Mouse (Mus musculus) hindbrain, embryonic 11.5 days (tissue): ENCODE results near the gene Axdnd1. TPM values are rescaled to one million over a fixed set of nuclear protein-coding genes. Genes with fewer than 3 reads are reported as not detected.

Source experiments
- ATAC-seq: fragments of 200-750 bp; cut with Nextera tagmentation; 2 replicates; pipeline ENCODE4 v1.8.0; 2017; ENCODE audit warnings: mild to moderate bottlenecking, moderate TSS enrichment, moderate library complexity; ENCODE audit not compliant: low FRiP score
- DNase-seq: peaks from one replicate; pipeline ENCODE4 v3.0.0-alpha.2; 2015; ENCODE audit warnings: low spot score
- H3K27ac ChIP-seq: fragments of 300-500 bp; sonication (generic); 2 replicates; pipeline ENCODE4 v1.5.1; 2014; ENCODE audit warnings: mild to moderate bottlenecking, low read depth, low read length
- H3K27me3 ChIP-seq: fragments of 300-500 bp; sonication (generic); 2 replicates; pipeline ENCODE4 v1.6.1; 2014; ENCODE audit warnings: mild to moderate bottlenecking, low read length, moderate library complexity, mixed read lengths; ENCODE audit not compliant: control insufficient read depth, insufficient read depth
- H3K36me3 ChIP-seq: fragments of 300-500 bp; sonication (generic); 2 replicates; pipeline ENCODE4 v1.6.1; 2014; ENCODE audit warnings: mild to moderate bottlenecking, low read length, moderate library complexity, mixed read lengths; ENCODE audit not compliant: control insufficient read depth, insufficient read depth
- H3K4me1 ChIP-seq: fragments of 300-500 bp; sonication (generic); replicated peaks from 2 replicates; pipeline ENCODE4 v1.6.1; 2014; ENCODE audit warnings: low read length, mixed read lengths; ENCODE audit not compliant: control insufficient read depth, insufficient read depth
- H3K4me2 ChIP-seq: fragments of 300-500 bp; sonication (generic); replicated peaks from 2 replicates; pipeline ENCODE4 v1.6.1; 2014; ENCODE audit warnings: mild to moderate bottlenecking, low read depth, low read length
- H3K4me3 ChIP-seq: fragments of 300-500 bp; sonication (generic); 2 replicates; pipeline ENCODE4 v1.5.1; 2014; ENCODE audit warnings: low read depth, low read length
- H3K9ac ChIP-seq: fragments of 300-500 bp; sonication (generic); 2 replicates; pipeline ENCODE4 v1.6.1; 2014; ENCODE audit warnings: low read depth, low read length
- H3K9me3 ChIP-seq: fragments of 300-500 bp; sonication (generic); 2 replicates; pipeline ENCODE4 v1.6.1; 2016; ENCODE audit warnings: low read length; ENCODE audit not compliant: control insufficient read depth
- WGBS: fragments of 180-500 bp; shearing (Covaris S2); extraction: QIAGEN DNeasy Blood & Tissue Kit; methylation state at CpG from one replicate; pipeline ENCODE4 v1.1.7; 2014; 5-methylcytosine and 5-hydroxymethylcytosine counted together
- polyA plus RNA-seq: library from polyadenylated mRNA; unstranded; fragments of >200 nt; fragmentation: Nextera tagmentation; extraction: Ambion mirVana; gene quantifications from 2 replicates; pipeline ENCODE4 v1.2.1, GENCODE M21; 2014

Gene Axdnd1
- polyA plus RNA-seq, 1 experiment from 2014 or later: 0.28 TPM

GRCm38 (mm10) chr1:156460216-156460615, 39.3 kb upstream of the Axdnd1 start:
- Histone ChIP-seq H3K27ac (no peak overlapping the region), H3K27me3 (no peaks in the 10 kb centered on the region), H3K4me2 (no peak overlapping the region), H3K36me3 (no peaks in the 10 kb centered on the region), H3K9me3 (no peaks in the 10 kb centered on the region), H3K4me1 (no peaks in the 10 kb centered on the region), H3K4me3 (no peak overlapping the region), H3K9ac (no peak overlapping the region)
- DNase-seq (no peak), ATAC-seq (no peak)
- WGBS: 90% methylated on average over 4 of the region's 4 CpGs

- H3K4me2 ChIP-seq: no peak overlapping the region
- WGBS: 91% methylated on average over 3 of the region's 3 CpGs
- DNase-seq (no peak), ATAC-seq (no peak)
- no peaks in the 10 kb centered on the region for H3K4me1 ChIP-seq
- H3K36me3 ChIP-seq: no peaks in the 10 kb centered on the region
- no peak overlapping the region for H3K27ac ChIP-seq
- no peak overlapping the region for H3K4me3 ChIP-seq
- H3K9me3 ChIP-seq: no peaks in the 10 kb centered on the region
- no peaks in the 10 kb centered on the region for H3K27me3 ChIP-seq
- no peak overlapping the region for H3K9ac ChIP-seq
These were observed 38.7 kb upstream of the Axdnd1 start for GRCm38 (mm10) chr1:156459690-156460089.

GRCm38 (mm10) chr1:156458391-156459060, 37.6 kb upstream of the Axdnd1 start:
- Histone ChIP-seq H3K9me3 (no peaks in the 10 kb centered on the region), H3K27ac (no peak overlapping the region), H3K27me3 (no peaks in the 10 kb centered on the region), H3K4me1 (no peaks in the 10 kb centered on the region), H3K9ac (no peak overlapping the region), H3K4me2 (no peak overlapping the region), H3K4me3 (no peak overlapping the region), H3K36me3 (no peaks in the 10 kb centered on the region)
- no peak for ATAC-seq
- WGBS: 89% methylated on average over 8 of the region's 8 CpGs
- DNase-seq: no peak

- no peak overlapping the region for H3K9ac ChIP-seq
- no peaks in the 10 kb centered on the region for H3K27me3 ChIP-seq
- ATAC-seq (no peak), DNase-seq (no peak)
- H3K27ac ChIP-seq: no peak overlapping the region
- H3K4me3 ChIP-seq: no peak overlapping the region
- no peak overlapping the region for H3K4me2 ChIP-seq
- no peaks in the 10 kb centered on the region for H3K9me3 ChIP-seq
- no peaks in the 10 kb centered on the region for H3K4me1 ChIP-seq
- WGBS: 90% methylated on average over 2 of the region's 2 CpGs
- H3K36me3 ChIP-seq: no peaks in the 10 kb centered on the region
These were observed 34.2 kb upstream of the Axdnd1 start for GRCm38 (mm10) chr1:156455005-156455758.

GRCm38 (mm10) chr1:156454384-156454783, 33.4 kb upstream of the Axdnd1 start:
- Histone ChIP-seq H3K4me2 (no peak overlapping the region), H3K4me1 (no peaks in the 10 kb centered on the region), H3K9ac (no peak overlapping the region), H3K9me3 (no peaks in the 10 kb centered on the region), H3K27ac (no peak overlapping the region), H3K4me3 (no peak overlapping the region), H3K36me3 (no peaks in the 10 kb centered on the region), H3K27me3 (no peaks in the 10 kb centered on the region)
- no peak for ATAC-seq
- 61% methylated on average over 7 of the region's 7 CpGs for WGBS
- DNase-seq: no peak

GRCm38 (mm10) chr1:156453876-156454275, 32.9 kb upstream of the Axdnd1 start:
- DNase-seq: no peak
- H3K36me3 ChIP-seq: no peaks in the 10 kb centered on the region
- ATAC-seq: no peak
- 78% methylated on average over 10 of the region's 10 CpGs for WGBS
- no peak overlapping the region for H3K4me2 ChIP-seq
- no peak overlapping the region for H3K27ac ChIP-seq
- no peak overlapping the region for H3K4me3 ChIP-seq
- no peaks in the 10 kb centered on the region for H3K27me3 ChIP-seq
- H3K9me3 ChIP-seq: no peaks in the 10 kb centered on the region
- H3K4me1 ChIP-seq: no peaks in the 10 kb centered on the region
- H3K9ac ChIP-seq: no peak overlapping the region

GRCm38 (mm10) chr1:156450478-156450877, 29.5 kb upstream of the Axdnd1 start:
- no peak for ATAC-seq
- DNase-seq: no peak
- H3K9ac ChIP-seq: no peak overlapping the region
- no peaks in the 10 kb centered on the region for H3K27me3 ChIP-seq
- H3K36me3 ChIP-seq: no peaks in the 10 kb centered on the region
- no peaks in the 10 kb centered on the region for H3K4me1 ChIP-seq
- 47% methylated on average over 4 of the region's 4 CpGs for WGBS
- H3K9me3 ChIP-seq: no peaks in the 10 kb centered on the region
- no peak overlapping the region for H3K27ac ChIP-seq
- no peak overlapping the region for H3K4me2 ChIP-seq
- H3K4me3 ChIP-seq: no peak overlapping the region

- ATAC-seq: no peak
These were observed 28.7 kb upstream of the Axdnd1 start for GRCm38 (mm10) chr1:156449691-156450090.

GRCm38 (mm10) chr1:156449089-156449488, 28.1 kb upstream of the Axdnd1 start:
- H3K9me3 ChIP-seq: no peaks in the 10 kb centered on the region
- no peak overlapping the region for H3K4me2 ChIP-seq
- H3K27ac ChIP-seq: no peak overlapping the region
- WGBS: 89% methylated on average over 7 of the region's 7 CpGs
- no peaks in the 10 kb centered on the region for H3K4me1 ChIP-seq
- ATAC-seq (no peak), DNase-seq (no peak)
- no peaks in the 10 kb centered on the region for H3K36me3 ChIP-seq
- H3K4me3 ChIP-seq: no peak overlapping the region
- H3K9ac ChIP-seq: no peak overlapping the region
- H3K27me3 ChIP-seq: no peaks in the 10 kb centered on the region

More at GRCm38 (mm10) chr1:156449691-156450090, 28.7 kb upstream of the Axdnd1 start:
- no peak overlapping the region for H3K27ac ChIP-seq
- no peak for DNase-seq
- no peaks in the 10 kb centered on the region for H3K4me1 ChIP-seq
- H3K4me3 ChIP-seq: no peak overlapping the region
- 70% methylated on average over 17 of the region's 17 CpGs for WGBS
- no peak overlapping the region for H3K9ac ChIP-seq
- no peak overlapping the region for H3K4me2 ChIP-seq
- H3K36me3 ChIP-seq: no peaks in the 10 kb centered on the region
- no peaks in the 10 kb centered on the region for H3K9me3 ChIP-seq
- H3K27me3 ChIP-seq: no peaks in the 10 kb centered on the region
